Comparison of ENCODE assay signal across 25 mouse cellular contexts in the genomic region with DNA sequence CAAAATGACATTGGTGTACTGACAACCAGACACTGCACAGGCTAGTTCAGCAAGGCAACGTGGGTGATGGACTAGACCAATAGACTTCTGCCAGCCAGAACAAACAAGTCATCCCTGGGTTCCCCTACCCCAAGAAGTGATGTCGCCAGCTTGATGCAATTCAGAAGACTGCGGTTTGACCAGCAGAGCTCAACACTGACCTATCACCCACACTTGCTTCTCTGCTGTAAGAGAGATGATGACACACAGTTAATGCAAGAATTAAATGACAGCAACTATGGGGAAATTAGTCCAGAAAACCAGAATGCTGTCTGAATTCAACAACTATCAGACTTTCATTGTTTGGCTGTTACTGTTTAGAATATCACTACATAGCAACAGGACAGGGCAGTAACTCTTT. TPM values are rescaled to one million over a fixed set of nuclear protein-coding genes. Genes with fewer than 3 reads are reported as not detected.
A peak's percentile ranks its signal among the peaks of the same experiment; 100 is the strongest.
DNase-seq lines count a peak whose midpoint lies in the region; ATAC-seq and TF ChIP-seq lines count a peak whose summit lies in the region.
"Had no signal": no experiment of that assay in that cellular context is flagged by ENCODE, and none has a peak within 500 bp of the region (broad histone marks: within the 10 kb centered on the region; RNA-seq: fewer than 3 reads in every experiment).

No protein-coding gene starts in this region.

- DNase-seq in adrenal gland, postnatal 14 days: peak; percentile 47
- no peak for DNase-seq in adrenal gland, adult 8-10 months
- DNase-seq in lung, postnatal 0 days (ENCODE audit: low spot score): peak; percentile 86
- no peak for DNase-seq in lung, postnatal 14 days
- no peak for DNase-seq in thymus, postnatal 36 days
- DNase-seq in urinary bladder, postnatal 4 days (ENCODE audit: low spot score in 2 of 2): no peak
- DNase-seq: cerebellum, adult 11 months; cerebellum, postnatal 10 days; gastrocnemius, postnatal 14 days; heart, postnatal 10 days; kidney, adult 9 months; kidney, postnatal 4 days; right cerebral cortex, postnatal 14 days; spleen, adult 18-20 months; thymus, postnatal 25 days had no signal

- H3K4me2 ChIP-seq in lung, postnatal 0 days (replicated peaks; ENCODE audit: low read depth, low read length): no peak overlapping the region
- H3K4me2 ChIP-seq: embryonic facial prominence, embryonic 12.5 days; hindbrain, embryonic 13.5 days; limb, embryonic 13.5 days had no signal

- peak; percentile 44 for ATAC-seq in lung, postnatal 0 days
- ATAC-seq in granulocyte monocyte progenitor cell, adult 5-6 weeks (replicated peaks; ENCODE audit: poor library complexity, severe bottlenecking): peak; percentile 62

- H3K4me3 ChIP-seq in lung, postnatal 0 days (ENCODE audit: low read depth, low read length): no peak overlapping the region
- H3K4me3 ChIP-seq: embryonic facial prominence, embryonic 12.5 days; erythroblast, embryonic 14.5 days; hindbrain, embryonic 13.5 days; limb, embryonic 13.5 days; megakaryocyte, embryonic 14.5 days had no signal

- H3K9me3 ChIP-seq in lung, postnatal 0 days (ENCODE audit: low read length): no peaks in the 10 kb centered on the region
- H3K9me3 ChIP-seq: embryonic facial prominence, embryonic 12.5 days; hindbrain, embryonic 13.5 days; limb, embryonic 13.5 days; megakaryocyte, embryonic 14.5 days had no signal

- peaks cover 9% of the 10 kb centered on the region for H3K4me1 ChIP-seq in lung, postnatal 0 days (ENCODE audit: insufficient read depth, low read depth, low read length)

- H3K27ac ChIP-seq in lung, postnatal 0 days (ENCODE audit: low read length): peak overlapping the region; percentile 29; the same call in 1 of the 2 replicates
- H3K27ac ChIP-seq: embryonic facial prominence, embryonic 12.5 days; hindbrain, embryonic 13.5 days; limb, embryonic 13.5 days had no signal

- no peak for TF ChIP-seq CTCF in lung, postnatal 0 days (IDR thresholded peaks at IDR 0.05)

- no peak overlapping the region for H3K9ac ChIP-seq in lung, postnatal 0 days (replicated peaks; ENCODE audit: low read depth)
- H3K9ac ChIP-seq: embryonic facial prominence, embryonic 12.5 days; hindbrain, embryonic 13.5 days; limb, embryonic 13.5 days had no signal

- no peaks in the 10 kb centered on the region for H3K27me3 ChIP-seq in lung, postnatal 0 days (replicated peaks; ENCODE audit: insufficient read depth, low read length)
- H3K27me3 ChIP-seq: embryonic facial prominence, embryonic 12.5 days; limb, embryonic 13.5 days had no signal

- peak; percentile 85 for TF ChIP-seq EP300 in lung, postnatal 0 days (IDR thresholded peaks at IDR 0.05)

- WGBS in lung, postnatal 0 days: 56% methylated on average over 3 of the region's 3 CpGs

- H3K36me3 ChIP-seq in lung, postnatal 0 days (ENCODE audit: insufficient read depth, low read length): no peaks in the 10 kb centered on the region
- H3K36me3 ChIP-seq: embryonic facial prominence, embryonic 12.5 days; hindbrain, embryonic 13.5 days; limb, embryonic 13.5 days had no signal

RNA-seq across cellular contexts. Expression of a gene that starts 9.5 kb away (rescaled TPM):
- 135 and 224 TPM in 2 replicates for total RNA-seq in adrenal gland, postnatal 14 days (2021)
- total RNA-seq in adrenal gland, adult 8-10 months (2022): 10 to 100 TPM; 38.8 to 80.7 (median 50.8) TPM
- polyA plus RNA-seq in lung, postnatal 0 days (2015; fragmentation: Nextera tagmentation; extraction: Ambion mirVana): 7.3 and 9.0 TPM in 2 replicates
- total RNA-seq in granulocyte monocyte progenitor cell, adult 5-6 weeks (2014; fragmentation: Nextera tagmentation): 2.2 and 10.2 TPM in 2 replicates
- 2.4 and 4.5 TPM in 2 replicates for total RNA-seq in granulocyte monocyte progenitor cell, adult 5-6 weeks (2017)

RNA-seq across cellular contexts. Expression of a gene that starts 33.0 kb away (rescaled TPM):
- total RNA-seq in adrenal gland, postnatal 14 days (2021): not detected in 2 replicates
- 1 to 10 TPM in 1 of 4 experiments, under 1 TPM in 3; 0.41 to 1.6 (median 0.93) TPM for total RNA-seq in adrenal gland, adult 8-10 months (2022)
- 0.39 and 0.48 TPM in 2 replicates for polyA plus RNA-seq in lung, postnatal 0 days (2015; fragmentation: Nextera tagmentation; extraction: Ambion mirVana)
- total RNA-seq in granulocyte monocyte progenitor cell, adult 5-6 weeks (2014; fragmentation: Nextera tagmentation): not detected in 2 replicates
- total RNA-seq in granulocyte monocyte progenitor cell, adult 5-6 weeks (2017): not detected in 2 replicates
- total RNA-seq: neutrophil, adult 5-6 weeks had no signal
- polyA plus RNA-seq: C2C12; erythroblast, embryonic 14.5 days; intestine, embryonic 14.5 days; limb, embryonic 13.5 days; liver, embryonic 16.5 days had no signal

Comparison
In these comparisons a context has a peak if more than half of its experiments do, and no peak if none do; other contexts are left out.
1. DNase-seq: peak in adrenal gland, postnatal 14 days (single experiment) and lung, postnatal 0 days (single experiment); none in adrenal gland, adult 8-10 months (single experiment), lung, postnatal 14 days (single experiment), thymus, postnatal 36 days (0 of 2) and urinary bladder, postnatal 4 days (0 of 2).